Mouse (Mus musculus) erythroblast, embryonic 14.5 days (primary cell): Measurements from ENCODE around the gene BC025920. TPM values are rescaled to one million over a fixed set of nuclear protein-coding genes. Genes with fewer than 3 reads are reported as not detected.
A peak's percentile ranks its signal among the peaks of the same experiment; 100 is the strongest.

Experiments used
- H3K27me3 ChIP-seq: 2 replicates; pipeline ENCODE4 v1.6.1; 2012; ENCODE audit warnings: inconsistent platforms; ENCODE audit not compliant: control insufficient read depth
- H3K36me3 ChIP-seq: 2 replicates; pipeline ENCODE4 v1.6.1; 2012; ENCODE audit warnings: mild to moderate bottlenecking, inconsistent platforms; ENCODE audit not compliant: control insufficient read depth
- H3K4me1 ChIP-seq: 2 replicates; pipeline ENCODE4 v1.6.1; 2012; ENCODE audit warnings: inconsistent platforms; ENCODE audit not compliant: control insufficient read depth
- H3K4me3 ChIP-seq: replicated peaks from 2 replicates; pipeline ENCODE3; 2012; ENCODE audit warnings: moderate library complexity, mild to moderate bottlenecking, inconsistent platforms
- H3K9me3 ChIP-seq: 2 replicates; pipeline ENCODE4 v1.6.1; 2012; ENCODE audit warnings: low read length, inconsistent platforms, mixed read lengths; ENCODE audit not compliant: control insufficient read depth
- GATA1 ChIP-seq: IDR thresholded peaks from 2 replicates; pipeline ENCODE4 v1.6.1; 2012; ENCODE audit warnings: low read length, inconsistent platforms, mixed read lengths
- TAL1 ChIP-seq: IDR thresholded peaks from 3 replicates; pipeline ENCODE4 v1.6.1; 2012; ENCODE audit warnings: low read length, inconsistent platforms, mixed read lengths
- polyA plus RNA-seq: library from polyadenylated mRNA; stranded (reverse); fragments of >175 nt; gene quantifications from 2 replicates; pipeline ENCODE4 v1.2.3, GENCODE M21; 2012

BC025920 gene
- polyA plus RNA-seq, 1 experiment = 0.07 TPM

- Histone ChIP-seq H3K9me3 (no peaks in the 10 kb centered on the region), H3K27me3 (peaks cover 47% of the 10 kb centered on the region), H3K4me3 (no peak overlapping the region), H3K36me3 (no peaks in the 10 kb centered on the region), H3K4me1 (peaks cover 43% of the 10 kb centered on the region)
- no peak for TF ChIP-seq GATA1
- TF ChIP-seq TAL1 = no peak
Observed at GRCm38 (mm10) chr10:81599630-81600029, 6.4 kb upstream of the BC025920 start.

GRCm38 (mm10) chr10:81600096-81600495 lies 6.0 kb upstream of the BC025920 start:
- Histone ChIP-seq H3K4me1 (peaks cover 48% of the 10 kb centered on the region), H3K27me3 (peaks cover 43% of the 10 kb centered on the region)

DNA sequence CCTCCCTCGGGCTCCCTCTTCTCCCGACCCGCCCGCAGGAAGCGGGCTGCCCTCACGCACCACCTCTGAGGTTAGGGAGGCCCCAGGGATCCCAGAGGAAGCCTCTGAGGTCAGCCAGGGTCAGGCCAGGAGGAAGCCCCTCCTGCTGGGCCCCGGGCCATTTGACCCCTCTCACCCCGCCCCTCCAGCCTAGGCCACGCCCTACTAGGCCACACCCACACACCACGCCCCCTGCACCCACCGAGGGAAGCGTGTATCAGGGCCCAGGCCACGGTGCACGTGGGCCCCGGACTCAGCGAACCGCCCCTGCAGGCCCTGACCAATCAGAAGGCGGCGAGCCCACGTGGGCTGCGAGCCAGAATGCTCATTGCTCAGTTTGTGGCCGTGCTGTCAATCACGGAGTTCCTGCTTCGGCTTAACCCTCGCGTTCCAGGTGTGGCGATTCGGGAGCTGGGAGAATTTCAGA lies 5.3 kb upstream of the BC025920 start, which contains the start of gene Tle6:
Tle6 (minus strand) TSS at position 336 of the 466 bp plus-strand sequence.
- Histone ChIP-seq H3K4me1 (peaks cover 54% of the 10 kb centered on the region), H3K27me3 (peaks cover 36% of the 10 kb centered on the region), H3K4me3 (peak within 1 kb of the TSS; percentile 64), H3K36me3 (no peaks in the 10 kb centered on the region), H3K9me3 (no peaks in the 10 kb centered on the region)
- TF ChIP-seq TAL1 (no peak), GATA1 (no peak)

More at GRCm38 (mm10) chr10:81600096-81600495, 6.0 kb upstream of the BC025920 start:
- TF ChIP-seq TAL1 (no peak), GATA1 (no peak)
- Histone ChIP-seq H3K36me3 (no peaks in the 10 kb centered on the region), H3K4me3 (no peak overlapping the region), H3K9me3 (no peaks in the 10 kb centered on the region)

- peaks cover 29% of the 10 kb centered on the region for H3K27me3 ChIP-seq
- peaks cover 59% of the 10 kb centered on the region for H3K4me1 ChIP-seq
- no peaks in the 10 kb centered on the region for H3K9me3 ChIP-seq
- H3K4me3 ChIP-seq = peak overlapping the region; percentile 64
- TF ChIP-seq TAL1 = no peak
- TF ChIP-seq GATA1 = no peak
- H3K36me3 ChIP-seq = no peaks in the 10 kb centered on the region
Observed at GRCm38 (mm10) chr10:81601396-81601905, 4.6 kb upstream of the BC025920 start.

DNA sequence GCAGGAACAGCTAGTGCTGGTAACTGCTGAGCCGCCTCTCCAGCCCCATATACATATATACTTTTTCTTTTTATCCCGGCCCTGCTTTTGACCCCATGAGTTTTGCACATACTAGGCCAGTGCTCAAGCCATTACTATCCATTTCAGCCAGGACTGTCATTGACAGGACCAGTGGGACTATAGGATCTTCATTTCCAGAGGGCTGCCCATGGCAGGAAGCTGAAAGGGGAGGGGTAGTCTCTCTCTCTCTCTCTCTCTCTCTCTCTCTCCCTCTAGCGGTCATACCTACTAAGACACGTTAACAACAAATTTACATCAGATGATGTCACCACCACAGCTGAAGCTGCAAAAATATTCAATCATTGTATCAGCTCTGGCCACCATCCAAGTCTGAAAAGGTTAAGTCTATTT lies 3.3 kb upstream of the BC025920 start:
- Histone ChIP-seq H3K27me3 (peaks cover 17% of the 10 kb centered on the region), H3K36me3 (peaks cover 2% of the 10 kb centered on the region), H3K4me1 (peaks cover 62% of the 10 kb centered on the region), H3K9me3 (no peaks in the 10 kb centered on the region), H3K4me3 (no peak overlapping the region)
- TF ChIP-seq GATA1 = no peak
- TF ChIP-seq TAL1 = no peak

DNA sequence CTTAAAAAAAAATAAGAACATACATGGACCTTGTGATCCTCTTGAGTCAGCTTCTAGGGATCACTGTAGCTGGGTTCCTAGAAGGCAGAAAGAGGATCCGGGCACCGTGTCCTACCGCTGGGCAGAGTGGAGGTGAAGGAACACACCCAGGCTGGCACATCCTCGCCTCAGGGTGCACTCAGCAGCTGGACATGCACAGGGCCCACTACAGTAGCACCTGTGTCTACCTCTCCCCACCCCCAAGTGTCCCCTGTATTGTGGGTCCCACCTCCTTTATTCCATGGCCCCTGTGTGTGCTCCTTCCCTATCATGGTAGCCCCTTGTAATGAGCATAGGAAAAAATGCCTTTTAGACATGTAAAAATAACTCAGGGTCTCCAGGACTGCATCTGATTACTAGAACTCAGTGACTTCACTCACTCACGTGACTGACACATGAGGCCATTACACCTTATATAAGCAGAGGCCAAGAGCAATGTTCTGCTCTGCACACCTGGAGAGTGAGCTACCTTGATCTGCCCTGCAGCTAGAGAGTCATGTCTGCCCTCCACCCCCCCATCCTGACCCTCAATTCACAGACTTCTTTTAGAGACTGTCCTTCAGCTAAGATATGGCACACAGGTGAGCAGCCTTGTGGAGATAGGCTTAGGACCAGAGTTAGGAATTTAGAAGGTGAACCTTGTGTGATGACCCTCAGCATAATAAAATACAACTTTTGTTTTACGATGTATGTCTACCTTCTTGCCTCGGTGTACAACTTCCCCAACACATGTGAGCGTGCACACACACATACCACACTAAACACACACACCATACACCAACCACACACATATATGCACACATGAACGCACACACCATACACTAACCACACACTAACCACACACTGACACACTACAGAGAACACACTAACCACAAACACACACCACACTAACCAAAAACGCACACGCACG lies 1.8 kb upstream of the BC025920 start:
- Histone ChIP-seq H3K36me3 (peaks cover 18% of the 10 kb centered on the region), H3K4me3 (peak overlapping the region; percentile 68), H3K4me1 (peaks cover 62% of the 10 kb centered on the region), H3K9me3 (no peaks in the 10 kb centered on the region), H3K27me3 (peaks cover 5% of the 10 kb centered on the region)
- TF ChIP-seq TAL1 = no peak
- no peak for TF ChIP-seq GATA1

DNA sequence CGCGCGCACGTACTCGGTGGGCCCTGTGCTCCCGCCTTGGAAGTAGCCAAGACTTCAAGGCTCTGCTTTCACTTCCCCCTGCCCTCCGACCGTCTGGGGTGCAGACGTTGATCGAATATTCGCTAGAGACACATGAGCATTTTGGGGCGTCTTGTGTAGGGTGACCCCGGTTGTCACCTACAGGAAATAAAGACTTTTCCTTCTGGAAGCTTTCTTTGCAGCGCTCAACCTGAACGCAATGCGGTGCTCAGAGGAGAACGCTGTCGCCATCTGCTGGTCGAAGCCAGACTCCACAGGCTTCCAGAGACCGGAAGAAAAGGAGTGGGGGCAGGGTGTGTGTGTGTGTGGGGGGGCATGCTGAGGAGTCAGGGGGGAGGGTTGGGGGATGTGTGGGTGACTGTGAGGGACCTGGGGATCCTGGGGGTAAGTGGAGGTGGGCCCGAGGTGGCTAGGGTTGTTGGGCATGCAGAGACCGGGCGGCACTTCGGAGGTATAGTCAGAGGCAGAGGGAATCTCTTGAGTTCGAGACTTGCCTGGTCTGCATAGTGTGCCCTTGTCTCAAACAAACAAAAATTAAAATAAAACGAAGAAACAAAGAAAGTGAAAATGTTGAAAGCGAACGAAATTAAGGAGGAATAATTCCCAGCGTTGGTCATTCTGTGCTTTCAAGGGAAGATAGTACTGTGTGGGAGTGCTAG lies 953 bp upstream of the BC025920 start:
- H3K4me1 ChIP-seq = peaks cover 57% of the 10 kb centered on the region

GRCm38 (mm10) chr10:81605666-81605973 lies 450 bp upstream of the BC025920 start:
- H3K9me3 ChIP-seq = no peaks in the 10 kb centered on the region
- peak overlapping the region; percentile 68 for H3K4me3 ChIP-seq
- no peak for TF ChIP-seq TAL1
- no peak for TF ChIP-seq GATA1
- H3K27me3 ChIP-seq = no peaks in the 10 kb centered on the region
- H3K36me3 ChIP-seq = peaks cover 20% of the 10 kb centered on the region
- peaks cover 52% of the 10 kb centered on the region for H3K4me1 ChIP-seq

More for the DNA sequence above, 953 bp upstream of the BC025920 start:
- Histone ChIP-seq H3K36me3 (peaks cover 20% of the 10 kb centered on the region), H3K27me3 (no peaks in the 10 kb centered on the region), H3K4me3 (peak overlapping the region; percentile 68), H3K9me3 (no peaks in the 10 kb centered on the region)
- TF ChIP-seq TAL1 (no peak), GATA1 (no peak)

DNA sequence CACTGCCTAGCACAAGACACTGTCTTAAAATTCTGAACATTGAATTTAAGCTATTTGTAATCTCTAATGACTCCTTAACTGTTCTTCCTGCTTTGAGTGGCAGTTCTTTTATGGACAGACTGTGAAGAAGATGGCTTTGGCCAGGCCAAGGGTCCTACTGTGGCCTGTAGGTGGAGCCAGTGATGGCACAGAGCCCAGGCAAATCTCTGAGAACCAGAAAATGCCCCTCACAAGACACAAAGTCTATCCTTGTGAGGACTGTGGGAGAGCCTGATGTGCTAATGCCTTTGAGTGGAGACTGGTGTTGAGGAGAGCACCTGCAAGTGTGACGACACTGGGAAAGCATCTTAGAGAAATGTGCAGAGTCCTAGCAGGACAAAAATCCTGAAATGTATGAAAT lies 2.2 kb downstream of the BC025920 start:
- TF ChIP-seq GATA1 (no peak), TAL1 (no peak)
- H3K36me3 ChIP-seq = peaks cover 20% of the 10 kb centered on the region
- 0 out of 2 replicates have a peak, but pooled peaks cover 2% of the 10 kb centered on the region for H3K9me3 ChIP-seq
- H3K4me1 ChIP-seq = peaks cover 30% of the 10 kb centered on the region
- H3K4me3 ChIP-seq = no peak overlapping the region
- no peaks in the 10 kb centered on the region; the same call in 1 of the 2 replicates for H3K27me3 ChIP-seq
